Mouse (Mus musculus) lung, postnatal 0 days (tissue): ENCODE measurements at regions not wholly inside any gene's neighbourhood (a gene's known extent, or its start where the extent isn't known, plus 50 kb on each side); places are given as distances from the start of the nearest gene placed in this dataset.
A peak's percentile ranks its signal among the peaks of the same experiment; 100 is the strongest.

Source experiments
- CTCF ChIP-seq: IDR thresholded peaks from 2 replicates; pipeline ENCODE4 v1.5.1; 2016; ENCODE audit warnings: antibody characterized with exemption, mild to moderate bottlenecking
- EP300 ChIP-seq: IDR thresholded peaks from 2 replicates; pipeline ENCODE4 v1.6.1; 2016; ENCODE audit warnings: antibody characterized with exemption, mild to moderate bottlenecking, control low read depth

DNA sequence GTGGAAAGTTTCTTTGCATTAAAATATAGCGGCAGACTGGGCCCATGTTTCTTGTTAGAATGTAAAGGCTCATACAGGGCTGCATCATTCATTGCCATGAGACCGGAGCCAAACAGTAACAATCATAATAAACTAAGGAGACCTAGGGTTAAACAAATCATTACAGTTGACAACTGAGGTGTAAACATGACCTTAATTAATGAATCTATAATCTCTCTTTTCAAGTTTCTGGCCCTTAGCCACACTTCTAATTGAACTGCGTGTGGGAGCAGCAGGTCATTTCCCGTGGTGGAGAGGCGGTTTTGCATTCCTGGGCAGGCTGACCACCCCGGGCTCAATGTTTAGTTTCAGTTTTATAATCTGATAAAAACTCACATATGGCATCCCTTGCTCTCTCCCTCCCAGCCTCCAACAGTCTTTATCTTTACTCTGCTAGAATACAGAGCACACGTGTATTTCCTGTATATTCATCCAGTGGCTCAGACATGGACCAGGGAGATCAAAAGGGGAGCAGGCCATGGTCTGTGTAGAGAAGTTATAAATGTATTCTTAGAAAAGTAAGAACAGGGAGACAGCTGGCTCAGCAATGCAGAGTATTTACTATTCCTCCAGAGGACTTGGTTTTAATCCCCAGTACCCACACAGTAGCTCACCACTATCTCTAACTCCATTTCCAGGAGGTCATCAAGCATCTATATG is 141.0 kb downstream of the Kcna5 start:
- no peak for TF ChIP-seq CTCF
- TF ChIP-seq EP300, result peak; percentile 48; the same call in 1 of the 2 replicates
